Mouse (Mus musculus) kidney, postnatal 14 days (tissue): ENCODE measurements at regions not wholly inside any gene's neighbourhood (a gene's known extent, or its start where the extent isn't known, plus 50 kb on each side); places are given as distances from the start of the nearest gene placed in this dataset.

Experiments used
- DNase-seq: peaks from one replicate; pipeline ENCODE4 v3.0.0; 2022; ENCODE audit warnings: mixed read lengths

- no peak for DNase-seq
Observed at GRCm38 (mm10) chr7:84800966-84801365, 52.4 kb upstream of the Olfr291 start.

GRCm38 (mm10) chr7:84794655-84795054 is 58.7 kb upstream of the Olfr291 start:
- DNase-seq, result peak; percentile 24

GRCm38 (mm10) chr7:84779276-84779825 is 74.0 kb upstream of the Olfr291 start:
- DNase-seq, result peak; percentile 86

GRCm38 (mm10) chr7:84777696-84778095 is 75.7 kb upstream of the Olfr291 start:
- DNase-seq, result no peak

GRCm38 (mm10) chr7:84756261-84756660 is 66.5 kb upstream of the Zfand6 start:
- DNase-seq, result no peak

- no peak for DNase-seq
Observed at GRCm38 (mm10) chr7:84753361-84753760, 63.6 kb upstream of the Zfand6 start.

GRCm38 (mm10) chr7:84749434-84750301 is 59.9 kb upstream of the Zfand6 start:
- peak; percentile 78 for DNase-seq

- DNase-seq, result no peak
Observed at GRCm38 (mm10) chr7:84747847-84748246, 58.1 kb upstream of the Zfand6 start.

- DNase-seq, result no peak
Observed at GRCm38 (mm10) chr7:84744321-84745070, 54.7 kb upstream of the Zfand6 start.

- DNase-seq, result peak; percentile 67
Observed at GRCm38 (mm10) chr7:84739965-84740390, 50.2 kb upstream of the Zfand6 start.
